Mouse (Mus musculus) heart, embryonic 13.5 days (tissue): ENCODE measurements around the gene Mtif3. TPM values are rescaled to one million over a fixed set of nuclear protein-coding genes. Genes with fewer than 3 reads are reported as not detected.
"Not testable (repeated sequence)": the region's sequence is repeated elsewhere in the genome, so short reads cannot be mapped to it uniquely, and the experiment has no call there.

Experiments used
- ATAC-seq: fragments of 200-750 bp; cut with Nextera tagmentation; 2 replicates; pipeline ENCODE4 v1.8.0; 2017; ENCODE audit warnings: moderate TSS enrichment; ENCODE audit not compliant: insufficient number of reproducible peaks, low FRiP score, low TSS enrichment; ENCODE audit errors: extremely low read depth
- H3K27ac ChIP-seq: fragments of 300-500 bp; sonication (generic); replicated peaks from 2 replicates; pipeline ENCODE4 v1.5.1; 2015; ENCODE audit warnings: moderate library complexity, mild to moderate bottlenecking, inconsistent platforms
- H3K27me3 ChIP-seq: fragments of 300-500 bp; sonication (generic); replicated peaks from 2 replicates; pipeline ENCODE4 v1.6.1; 2015; ENCODE audit warnings: mild to moderate bottlenecking, inconsistent platforms
- H3K36me3 ChIP-seq: fragments of 300-500 bp; sonication (generic); 2 replicates; pipeline ENCODE4 v1.6.1; 2015; ENCODE audit warnings: mild to moderate bottlenecking, inconsistent platforms
- H3K4me1 ChIP-seq: fragments of 300-500 bp; sonication (generic); 2 replicates; pipeline ENCODE4 v1.6.1; 2015; ENCODE audit warnings: inconsistent platforms
- H3K4me2 ChIP-seq: fragments of 300-500 bp; sonication (generic); 2 replicates; pipeline ENCODE4 v1.6.1; 2015; ENCODE audit warnings: inconsistent platforms, mild to moderate bottlenecking, moderate library complexity
- H3K4me3 ChIP-seq: fragments of 300-500 bp; sonication (generic); 2 replicates; pipeline ENCODE4 v1.5.1; 2015; ENCODE audit warnings: moderate library complexity, mild to moderate bottlenecking, inconsistent platforms
- H3K9ac ChIP-seq: fragments of 300-500 bp; sonication (generic); 2 replicates; pipeline ENCODE4 v1.6.1; 2015; ENCODE audit warnings: inconsistent platforms, mild to moderate bottlenecking, moderate library complexity
- H3K9me3 ChIP-seq: fragments of 300-500 bp; sonication (generic); 2 replicates; pipeline ENCODE4 v1.6.1; 2016; ENCODE audit warnings: inconsistent platforms
- WGBS: fragments of 180-500 bp; shearing (Covaris S2); methylation state at CpG from one replicate; pipeline ENCODE4 v1.1.7; 2015; ENCODE audit warnings: mixed read lengths; 5-methylcytosine and 5-hydroxymethylcytosine counted together
- polyA plus RNA-seq: library from polyadenylated mRNA; unstranded; fragments of >200 nt; fragmentation: Nextera tagmentation; extraction: Ambion mirVana; gene quantifications from 2 replicates; pipeline ENCODE4 v1.2.1, GENCODE M21; 2015

The Mtif3 gene
- polyA plus RNA-seq, 1 experiment from 2014 or later = 22.7 TPM

DNA sequence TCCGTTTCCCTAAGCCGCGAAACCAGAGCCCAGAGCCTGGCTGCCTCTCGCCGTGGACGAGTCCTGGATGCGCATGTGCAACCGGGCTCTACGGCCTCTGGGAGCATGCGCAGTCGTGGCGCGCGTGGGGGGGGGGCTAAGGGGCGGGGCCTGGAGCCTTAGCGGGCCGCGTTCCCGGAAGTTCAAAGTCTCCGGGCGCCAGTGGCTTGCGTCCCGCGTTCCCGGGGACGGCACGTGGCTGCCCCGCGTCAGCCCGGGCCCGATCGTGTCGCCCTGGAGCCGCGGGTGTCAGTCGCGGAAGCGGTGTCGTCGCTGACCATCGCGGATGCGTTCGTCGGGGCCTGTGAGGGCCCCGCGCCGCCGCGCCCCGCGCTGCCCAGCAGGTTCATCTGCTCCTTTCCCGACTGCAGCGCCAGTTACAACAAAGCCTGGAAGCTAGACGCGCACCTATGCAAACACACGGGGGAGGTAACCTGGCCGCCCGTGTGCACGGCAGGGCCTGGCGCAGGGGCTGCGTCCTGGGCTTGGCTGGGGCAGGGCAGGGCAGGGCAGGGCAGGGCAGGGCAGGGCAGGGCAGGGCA, 15.0 kb downstream of the Mtif3 start, which contains the start of gene Gtf3a:
TSS of gene Gtf3a (plus strand) at position 150 of the 581 bp plus-strand sequence.
- no peaks in the 10 kb centered on the region for H3K9me3 ChIP-seq
- H3K4me2 ChIP-seq = peak within 1 kb of the TSS; percentile 97
- ATAC-seq = peak; percentile 89
- peak within 1 kb of the TSS; percentile 97 for H3K9ac ChIP-seq
- under 1% methylated on average over 62 of the region's 62 CpGs for WGBS
- H3K4me1 ChIP-seq = peaks cover 16% of the 10 kb centered on the region
- H3K27me3 ChIP-seq = no peaks in the 10 kb centered on the region
- peak within 1 kb of the TSS; percentile 59 for H3K27ac ChIP-seq
- peak within 1 kb of the TSS; percentile 91 for H3K4me3 ChIP-seq
- H3K36me3 ChIP-seq = peaks cover 32% of the 10 kb centered on the region

- Histone ChIP-seq H3K9ac (peak overlapping the region; percentile 97), H3K36me3 (peaks cover 27% of the 10 kb centered on the region), H3K9me3 (no peaks in the 10 kb centered on the region), H3K4me2 (peak overlapping the region; percentile 97), H3K27me3 (no peaks in the 10 kb centered on the region), H3K4me1 (peaks cover 16% of the 10 kb centered on the region), H3K27ac (peak overlapping the region; percentile 59), H3K4me3 (peak overlapping the region; percentile 91)
- ATAC-seq = no peak
- WGBS = 21% methylated on average over 10 of the region's 10 CpGs
These were observed 15.5 kb downstream of the Mtif3 start for GRCm38 (mm10) chr5:146948041-146948507.

GRCm38 (mm10) chr5:146947497-146947896, 16.1 kb downstream of the Mtif3 start:
- H3K9ac ChIP-seq = no peak overlapping the region
- H3K4me3 ChIP-seq = no peak overlapping the region
- 89% methylated on average over 6 of the region's 6 CpGs for WGBS
- H3K9me3 ChIP-seq = no peaks in the 10 kb centered on the region
- H3K36me3 ChIP-seq = peaks cover 21% of the 10 kb centered on the region
- no peaks in the 10 kb centered on the region for H3K27me3 ChIP-seq
- H3K4me2 ChIP-seq = no peak overlapping the region
- no peak for ATAC-seq
- no peak overlapping the region for H3K27ac ChIP-seq
- peaks cover 16% of the 10 kb centered on the region for H3K4me1 ChIP-seq

- 85% methylated on average over 9 of the region's 9 CpGs for WGBS
- Histone ChIP-seq H3K27me3 (no peaks in the 10 kb centered on the region), H3K27ac (no peak overlapping the region), H3K4me1 (peaks cover 16% of the 10 kb centered on the region), H3K4me2 (no peak overlapping the region), H3K4me3 (no peak overlapping the region), H3K36me3 (peaks cover 13% of the 10 kb centered on the region), H3K9me3 (no peaks in the 10 kb centered on the region), H3K9ac (no peak overlapping the region)
- no peak for ATAC-seq
These were observed 16.9 kb downstream of the Mtif3 start for GRCm38 (mm10) chr5:146946682-146947081.

GRCm38 (mm10) chr5:146944568-146944967, 19.0 kb downstream of the Mtif3 start:
- Histone ChIP-seq H3K4me3 (no peak overlapping the region), H3K27ac (no peak overlapping the region), H3K4me1 (peaks cover 11% of the 10 kb centered on the region), H3K9me3 (no peaks in the 10 kb centered on the region), H3K36me3 (no peaks in the 10 kb centered on the region), H3K9ac (no peak overlapping the region), H3K4me2 (no peak overlapping the region), H3K27me3 (0 out of 2 replicates have a peak, but pooled peaks cover 3% of the 10 kb centered on the region)
- no peak for ATAC-seq
- WGBS = 100% methylated on average over 2 of the region's 2 CpGs

- WGBS = 80% methylated on average over 15 of the region's 15 CpGs
- peaks cover 1% of the 10 kb centered on the region; the same call in 1 of the 2 replicates for H3K4me1 ChIP-seq
These were observed 20.6 kb downstream of the Mtif3 start for GRCm38 (mm10) chr5:146942965-146943364.

GRCm38 (mm10) chr5:146941939-146942338, 21.7 kb downstream of the Mtif3 start:
- H3K4me2 ChIP-seq, H3K4me1 ChIP-seq, H3K4me3 ChIP-seq, ATAC-seq, H3K36me3 ChIP-seq, H3K9me3 ChIP-seq, H3K9ac ChIP-seq, H3K27ac ChIP-seq, H3K27me3 ChIP-seq: not testable (repeated sequence)
- 31% methylated on average over 2 of the region's 2 CpGs for WGBS

More at GRCm38 (mm10) chr5:146942965-146943364, 20.6 kb downstream of the Mtif3 start:
- no peak overlapping the region for H3K27ac ChIP-seq
- no peak for ATAC-seq
- 0 out of 2 replicates have a peak, but pooled peaks cover 3% of the 10 kb centered on the region for H3K9me3 ChIP-seq
- no peak overlapping the region for H3K9ac ChIP-seq
- 0 out of 2 replicates have a peak, but pooled peaks cover 3% of the 10 kb centered on the region for H3K27me3 ChIP-seq
- H3K4me2 ChIP-seq = no peak overlapping the region
- no peak overlapping the region for H3K4me3 ChIP-seq
- no peaks in the 10 kb centered on the region for H3K36me3 ChIP-seq

DNA sequence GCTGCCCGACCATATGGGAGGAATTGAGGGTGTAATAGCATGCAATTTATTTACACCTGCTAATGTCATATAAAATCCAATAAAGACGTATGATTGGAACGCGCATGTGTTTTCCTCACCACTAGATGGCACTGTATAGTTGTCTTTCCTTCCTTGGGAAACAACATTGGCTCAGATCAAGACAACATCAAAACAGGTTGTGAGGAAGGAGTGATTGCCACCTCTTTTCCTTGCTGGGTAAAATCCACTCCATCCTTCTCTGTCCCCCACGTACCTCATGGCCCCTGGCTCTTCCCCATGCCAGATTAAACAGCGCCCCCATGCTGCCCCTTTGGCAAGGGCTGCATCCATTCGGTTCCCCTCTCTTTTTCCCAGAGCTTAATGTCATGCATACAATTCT, 23.4 kb downstream of the Mtif3 start:
- Histone ChIP-seq H3K27ac (no peak overlapping the region), H3K9me3 (0 out of 2 replicates have a peak, but pooled peaks cover 3% of the 10 kb centered on the region), H3K4me1 (no peaks in the 10 kb centered on the region), H3K36me3 (no peaks in the 10 kb centered on the region), H3K27me3 (peaks cover 3% of the 10 kb centered on the region; the same call in 1 of the 2 replicates), H3K4me3 (no peak overlapping the region), H3K9ac (no peak overlapping the region), H3K4me2 (no peak overlapping the region)
- 22% methylated on average over 7 of the region's 7 CpGs for WGBS
- ATAC-seq = no peak

- Histone ChIP-seq H3K27me3 (peaks cover 3% of the 10 kb centered on the region; the same call in 1 of the 2 replicates), H3K27ac (no peak overlapping the region), H3K36me3 (no peaks in the 10 kb centered on the region), H3K9ac (no peak overlapping the region), H3K4me3 (no peak overlapping the region), H3K4me2 (no peak overlapping the region), H3K9me3 (0 out of 2 replicates have a peak, but pooled peaks cover 3% of the 10 kb centered on the region), H3K4me1 (no peaks in the 10 kb centered on the region)
- no peak for ATAC-seq
- 80% methylated on average over 16 of the region's 16 CpGs for WGBS
These were observed 24.3 kb downstream of the Mtif3 start for GRCm38 (mm10) chr5:146939109-146939796.

DNA sequence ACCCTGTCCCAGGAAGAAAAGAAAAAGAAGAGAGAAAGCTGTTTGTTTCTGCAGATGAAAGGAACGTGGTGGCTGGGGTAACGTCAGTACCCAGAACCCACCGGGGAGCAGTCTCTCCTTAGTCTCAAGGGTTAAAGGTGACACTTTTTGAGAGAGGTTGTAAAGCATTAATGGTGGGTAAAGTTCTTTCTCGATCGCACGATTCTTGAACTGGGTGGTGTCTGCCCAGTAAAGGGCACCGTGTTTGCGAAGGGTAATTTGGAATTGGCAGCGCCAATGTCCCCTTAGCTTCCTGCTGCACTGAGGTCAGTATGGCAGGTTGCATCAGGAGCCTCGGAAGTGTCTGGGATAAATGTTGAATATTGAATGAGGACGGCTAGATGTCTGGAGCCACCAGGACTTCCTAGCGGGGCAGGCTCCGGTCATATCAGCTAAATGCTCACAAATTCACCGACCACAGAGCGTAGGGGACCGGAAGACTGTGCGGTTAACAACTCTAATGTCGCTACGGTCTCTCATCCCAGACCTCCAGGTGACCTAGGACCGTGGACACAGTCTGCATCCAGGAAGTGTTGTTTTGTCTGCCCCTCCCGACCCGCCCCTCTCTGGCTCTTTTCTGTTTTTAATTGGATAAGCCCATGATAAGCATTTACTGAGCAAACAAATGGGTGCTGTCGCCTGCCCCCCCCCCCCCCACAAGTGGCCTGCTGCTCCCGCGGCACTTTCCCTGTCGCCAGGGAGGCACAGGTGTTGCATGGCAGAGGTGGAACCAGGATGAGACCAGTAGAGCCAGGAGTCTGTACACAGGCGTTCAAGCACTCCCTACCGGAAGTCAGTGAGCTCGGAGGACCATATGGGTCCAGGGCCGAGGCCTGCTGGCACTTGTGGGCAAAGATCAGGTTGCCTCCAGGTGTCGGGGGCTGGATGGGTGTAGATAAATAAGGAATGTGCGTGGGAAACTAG, 25.8 kb downstream of the Mtif3 start:
- 75% methylated on average over 32 of the region's 32 CpGs for WGBS
- no peak overlapping the region for H3K9ac ChIP-seq
- no peak overlapping the region for H3K4me3 ChIP-seq
- H3K4me1 ChIP-seq = no peaks in the 10 kb centered on the region
- H3K27ac ChIP-seq = no peak overlapping the region
- no peaks in the 10 kb centered on the region for H3K36me3 ChIP-seq
- no peak for ATAC-seq
- peaks cover 3% of the 10 kb centered on the region; the same call in 1 of the 2 replicates for H3K27me3 ChIP-seq
- no peak overlapping the region for H3K4me2 ChIP-seq
- H3K9me3 ChIP-seq = 0 out of 2 replicates have a peak, but pooled peaks cover 3% of the 10 kb centered on the region

- no peak overlapping the region for H3K9ac ChIP-seq
- H3K4me2 ChIP-seq = no peak overlapping the region
- no peaks in the 10 kb centered on the region for H3K36me3 ChIP-seq
- H3K27me3 ChIP-seq = no peaks in the 10 kb centered on the region; the same call in 1 of the 2 replicates
- H3K4me1 ChIP-seq = no peaks in the 10 kb centered on the region
- no peak overlapping the region for H3K27ac ChIP-seq
- WGBS = 71% methylated on average over 12 of the region's 12 CpGs
- no peak for ATAC-seq
- no peak overlapping the region for H3K4me3 ChIP-seq
- H3K9me3 ChIP-seq = no peaks in the 10 kb centered on the region
These were observed 30.1 kb downstream of the Mtif3 start for GRCm38 (mm10) chr5:146933466-146933865.
